ENCODE assay signal across 9 mouse cellular contexts in genomic region chr15:83725556-83726200, GRCm38 (mm10). TPM values are rescaled to one million over a fixed set of nuclear protein-coding genes. Genes with fewer than 3 reads are reported as not detected.
A peak's percentile ranks its signal among the peaks of the same experiment; 100 is the strongest.
DNase-seq lines count a peak whose midpoint lies in the region; ATAC-seq and TF ChIP-seq lines count a peak whose summit lies in the region.
"Had no signal": no experiment of that assay in that cellular context is flagged by ENCODE, and none has a peak within 500 bp of the region (broad histone marks: within the 10 kb centered on the region; RNA-seq: fewer than 3 reads in every experiment).

No protein-coding gene starts in this region.

- intact Hi-C loops in gastrocnemius, adult 2 months (cut with DNase I), result no loop called here

- no peaks in the 10 kb centered on the region for H3K9me3 ChIP-seq in E14TG2a.4 (ENCODE audit: low read length)
- H3K9me3 ChIP-seq in forebrain, embryonic 10.5 days, result no peaks in the 10 kb centered on the region
- no peaks in the 10 kb centered on the region for H3K9me3 ChIP-seq in limb, embryonic 12.5 days
- no peaks in the 10 kb centered on the region for H3K9me3 ChIP-seq in liver, embryonic 12.5 days (replicated peaks)

- H3K4me3 ChIP-seq in gastrocnemius, adult 2 months, result peak overlapping the region; percentile 81
- H3K4me3 ChIP-seq in E14TG2a.4 (replicated peaks; ENCODE audit: low read length), result peak overlapping the region; percentile 87
- H3K4me3 ChIP-seq in forebrain, embryonic 10.5 days, result peak overlapping the region; percentile 88
- H3K4me3 ChIP-seq in limb, embryonic 12.5 days (replicated peaks), result peak overlapping the region; percentile 73; the same call in 1 of the 2 replicates
- H3K4me3 ChIP-seq in liver, embryonic 12.5 days, result no peak overlapping the region

- no peak overlapping the region for H3K27ac ChIP-seq in gastrocnemius, adult 2 months
- peak overlapping the region; percentile 93 for H3K27ac ChIP-seq in forebrain, embryonic 10.5 days
- H3K27ac ChIP-seq in limb, embryonic 12.5 days, result no peak overlapping the region
- no peak overlapping the region for H3K27ac ChIP-seq in liver, embryonic 12.5 days
- H3K27ac ChIP-seq: liver, embryonic 14.5 days had no signal

- no peak for DNase-seq in gastrocnemius, adult 2 months
- DNase-seq in gastrocnemius, postnatal 4 days (ENCODE audit: low spot score in 2 of 2), result no peak
- DNase-seq in forebrain, embryonic 10.5 days (ENCODE audit: extremely low spot score, low spot score), result peak; percentile 56
- no peak for DNase-seq in MN1 (ENCODE audit: low spot score)
- DNase-seq in c-Kit-positive CD71-positive TER-119-positive erythroid progenitor cells, embryonic 14.5 days (ENCODE audit: low spot score), result no peak

- peaks cover 19% of the 10 kb centered on the region for H3K4me1 ChIP-seq in E14TG2a.4 (replicated peaks; ENCODE audit: low read depth, low read length)
- H3K4me1 ChIP-seq in forebrain, embryonic 10.5 days, result peaks cover 92% of the 10 kb centered on the region
- peaks cover 40% of the 10 kb centered on the region for H3K4me1 ChIP-seq in limb, embryonic 12.5 days (replicated peaks)
- peaks cover 10% of the 10 kb centered on the region; the same call in 1 of the 2 replicates for H3K4me1 ChIP-seq in liver, embryonic 12.5 days

- TF ChIP-seq CTCF in gastrocnemius, adult 2 months (IDR thresholded peaks at IDR 0.05), result no peak
- no peak for TF ChIP-seq CTCF in E14TG2a.4 (conservative IDR thresholded peaks at IDR 0.05; ENCODE audit: low read length)

- WGBS in forebrain, embryonic 10.5 days, result 9% methylated on average over 28 of the region's 28 CpGs
- WGBS in limb, embryonic 12.5 days, result 17% methylated on average over 28 of the region's 28 CpGs
- 16% methylated on average over 28 of the region's 28 CpGs for WGBS in liver, embryonic 12.5 days (ENCODE audit: insufficient replicate concordance)

- H3K9ac ChIP-seq in limb, embryonic 12.5 days (replicated peaks), result peak overlapping the region; percentile 37; the same call in 1 of the 2 replicates
- no peak overlapping the region for H3K9ac ChIP-seq in liver, embryonic 12.5 days
- H3K9ac ChIP-seq: liver, embryonic 14.5 days had no signal

- 0 out of 2 replicates have a peak, but pooled peaks have one; percentile 13 for ATAC-seq in limb, embryonic 12.5 days (ENCODE audit: insufficient number of reproducible peaks, insufficient read depth, low FRiP score, low TSS enrichment, low read depth)
- no peak for ATAC-seq in liver, embryonic 12.5 days

- H3K27me3 ChIP-seq in E14TG2a.4 (ENCODE audit: insufficient read depth, low read length), result peaks cover 78% of the 10 kb centered on the region
- H3K27me3 ChIP-seq in forebrain, embryonic 10.5 days (ENCODE audit: poor library complexity, severe bottlenecking), result peaks cover 90% of the 10 kb centered on the region
- H3K27me3 ChIP-seq in limb, embryonic 12.5 days, result peaks cover 76% of the 10 kb centered on the region
- H3K27me3 ChIP-seq in liver, embryonic 12.5 days (replicated peaks), result peaks cover 76% of the 10 kb centered on the region

- H3K36me3 ChIP-seq in E14TG2a.4 (ENCODE audit: insufficient read depth, low read length), result no peaks in the 10 kb centered on the region
- H3K36me3 ChIP-seq in forebrain, embryonic 10.5 days (replicated peaks), result peaks cover 19% of the 10 kb centered on the region
- 0 out of 2 replicates have a peak, but pooled peaks cover 8% of the 10 kb centered on the region for H3K36me3 ChIP-seq in limb, embryonic 12.5 days
- H3K36me3 ChIP-seq in liver, embryonic 12.5 days, result no peaks in the 10 kb centered on the region

- H3K4me2 ChIP-seq in limb, embryonic 12.5 days, result peak overlapping the region; percentile 93
- H3K4me2 ChIP-seq in liver, embryonic 12.5 days, result no peak overlapping the region

RNA-seq across cellular contexts. Expression of gene Scube1, which starts 0.9 kb away (rescaled TPM):
- total RNA-seq in gastrocnemius, adult 2 months (2021), result under 1 TPM; 0.18 to 0.45 TPM
- 1 to 10 TPM; 3.3 to 4.6 TPM for total RNA-seq in gastrocnemius, postnatal 4 days (2021)
- 58.7 and 68.0 TPM in 2 replicates for polyA plus RNA-seq in forebrain, embryonic 10.5 days (2016; fragmentation: Nextera tagmentation; extraction: Ambion mirVana)
- polyA plus RNA-seq in limb, embryonic 12.5 days (2016; fragmentation: Nextera tagmentation; extraction: Ambion mirVana), result 33.6 and 36.7 TPM in 2 replicates
- polyA plus RNA-seq in liver, embryonic 12.5 days (2016; fragmentation: Nextera tagmentation; extraction: Ambion mirVana), result 0.50 and 0.72 TPM in 2 replicates

RNA-seq across cellular contexts. Expression of gene Mpped1, which starts 53.6 kb away (rescaled TPM):
- total RNA-seq in gastrocnemius, adult 2 months (2021), result not detected
- total RNA-seq in gastrocnemius, postnatal 4 days (2021), result 1 to 10 TPM in 1 of 2 experiments, under 1 TPM in 1; 0.42 to 1.1 TPM
- 33.4 and 35.9 TPM in 2 replicates for polyA plus RNA-seq in forebrain, embryonic 10.5 days (2016; fragmentation: Nextera tagmentation; extraction: Ambion mirVana)
- 8.0 and 8.4 TPM in 2 replicates for polyA plus RNA-seq in limb, embryonic 12.5 days (2016; fragmentation: Nextera tagmentation; extraction: Ambion mirVana)
- polyA plus RNA-seq in liver, embryonic 12.5 days (2016; fragmentation: Nextera tagmentation; extraction: Ambion mirVana), result 0.10 and 0.11 TPM in 2 replicates

Comparison
In these comparisons a context has a peak if more than half of its experiments do, and no peak if none do; other contexts are left out.
1. RNA of gene Scube1, which starts 0.9 kb away (polyA plus RNA-seq): 58.7 to 68.0 TPM in forebrain, embryonic 10.5 days and 33.6 to 36.7 TPM in limb, embryonic 12.5 days; 0.50 to 0.72 TPM in liver, embryonic 12.5 days; every median in the first group is over 10 times any median in the second.